Mouse (Mus musculus) megakaryocyte, embryonic 14.5 days (primary cell): ENCODE results near the gene Vps45.

Experiments
- FLI1 ChIP-seq: IDR thresholded peaks from 2 replicates; pipeline ENCODE4 v1.6.1; 2012; ENCODE audit warnings: low read length, inconsistent platforms, mixed read lengths
- GATA1 ChIP-seq: IDR thresholded peaks from 3 replicates; pipeline ENCODE4 v1.6.1; 2012; ENCODE audit warnings: mixed read lengths, low read length, inconsistent platforms, borderline replicate concordance

- no peak for TF ChIP-seq GATA1
- no peak for TF ChIP-seq FLI1
Observed at GRCm38 (mm10) chr3:96040663-96041006, 17.6 kb downstream of the Vps45 start.
